Mouse (Mus musculus): ENCODE measurements around the gene Chst1. TPM values are rescaled to one million over a fixed set of nuclear protein-coding genes. Genes with fewer than 3 reads are reported as not detected.

Gene Chst1
- polyA plus RNA-seq, 1 experiment from 2014 or later: 8.9 TPM

DNA sequence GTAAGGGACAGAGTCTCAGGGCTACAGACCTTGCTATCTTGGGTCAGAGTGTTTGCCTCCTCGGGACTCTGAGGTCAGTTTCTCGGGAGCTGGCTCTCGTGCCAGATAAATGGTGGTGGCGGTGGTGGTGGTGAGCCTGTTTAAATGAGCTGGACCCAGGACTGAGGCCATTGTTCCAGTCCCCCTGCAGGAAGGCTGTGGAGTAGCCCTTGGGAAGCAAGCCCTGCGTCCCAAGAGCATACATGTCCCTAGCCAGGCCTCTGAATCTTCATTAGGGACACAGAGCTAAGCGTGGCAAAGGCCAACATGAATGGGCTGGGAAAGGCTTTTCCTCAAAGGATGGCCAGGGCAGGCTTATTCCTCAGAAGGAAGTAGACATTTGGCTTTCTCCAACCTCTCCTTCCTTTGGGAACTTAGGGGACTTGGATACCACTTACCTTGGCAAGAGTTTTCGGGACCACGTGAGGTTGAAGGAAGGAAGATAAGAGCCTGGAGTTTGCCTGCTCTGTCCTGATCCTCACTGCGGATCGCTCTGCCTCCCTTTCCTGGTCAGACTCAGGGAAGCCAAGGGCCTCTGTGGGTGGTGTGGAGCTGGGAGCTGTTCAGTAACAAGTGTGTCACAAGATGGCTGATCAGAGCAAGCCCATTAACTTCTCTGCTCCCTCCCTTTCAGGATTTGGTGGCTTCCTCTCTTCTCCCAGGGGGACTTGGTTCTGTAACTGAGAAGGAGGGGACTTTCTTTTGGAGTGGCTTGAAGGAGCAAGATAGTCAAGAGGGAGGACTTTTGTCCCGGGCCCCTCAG lies 4.4 kb upstream of the Chst1 start:
- 68% methylated on average over 11 of the region's 11 CpGs for WGBS
- no peak overlapping the region for H3K4me2 ChIP-seq (replicated peaks; ENCODE audit: low read depth, low read length)
- H3K9ac ChIP-seq (replicated peaks; ENCODE audit: low read length): no peak overlapping the region
- 0 out of 2 replicates have a peak, but pooled peaks cover 7% of the 10 kb centered on the region for H3K27me3 ChIP-seq (ENCODE audit: insufficient read depth, low read length)
- no peaks in the 10 kb centered on the region for H3K36me3 ChIP-seq (ENCODE audit: insufficient read depth, low read length)
- H3K4me1 ChIP-seq (ENCODE audit: insufficient read depth, low read length): no peaks in the 10 kb centered on the region
- H3K4me3 ChIP-seq (ENCODE audit: low read length): no peak overlapping the region
- H3K27ac ChIP-seq (ENCODE audit: low read length): no peak overlapping the region
- no peak for ATAC-seq (ENCODE audit: low FRiP score, low TSS enrichment)
- H3K9me3 ChIP-seq (ENCODE audit: low read length): no peaks in the 10 kb centered on the region

DNA sequence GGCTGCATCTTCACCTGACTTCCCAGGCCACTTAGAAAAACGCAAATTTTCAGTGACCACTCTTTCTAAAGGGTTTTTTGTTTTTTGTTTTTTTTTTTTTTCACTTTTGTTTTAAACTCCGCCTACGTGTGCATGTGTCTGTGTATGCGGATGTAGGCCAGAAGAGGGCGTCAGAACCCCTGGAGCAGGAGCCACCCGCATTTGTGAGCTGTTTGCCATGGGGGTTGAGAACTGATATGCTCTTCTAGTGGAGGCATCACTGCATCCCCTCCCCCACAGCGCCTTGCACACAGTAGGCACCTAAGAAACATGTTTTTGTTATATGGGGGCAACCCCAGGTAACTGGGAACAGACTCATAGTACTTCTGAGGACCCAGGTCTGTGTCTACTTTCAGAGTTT lies 2.2 kb upstream of the Chst1 start:
- no peak overlapping the region for H3K9ac ChIP-seq (replicated peaks; ENCODE audit: low read length)
- no peaks in the 10 kb centered on the region for H3K9me3 ChIP-seq (ENCODE audit: low read length)
- no peak for ATAC-seq (ENCODE audit: low FRiP score, low TSS enrichment)
- WGBS: 25% methylated on average over 7 of the region's 7 CpGs
- no peak overlapping the region for H3K27ac ChIP-seq (ENCODE audit: low read length)
- H3K4me3 ChIP-seq (ENCODE audit: low read length): no peak overlapping the region
- no peak overlapping the region for H3K4me2 ChIP-seq (replicated peaks; ENCODE audit: low read depth, low read length)
- H3K27me3 ChIP-seq (ENCODE audit: insufficient read depth, low read length): 0 out of 2 replicates have a peak, but pooled peaks cover 10% of the 10 kb centered on the region
- peaks cover 20% of the 10 kb centered on the region for H3K4me1 ChIP-seq (ENCODE audit: insufficient read depth, low read length)
- H3K36me3 ChIP-seq (ENCODE audit: insufficient read depth, low read length): no peaks in the 10 kb centered on the region

DNA sequence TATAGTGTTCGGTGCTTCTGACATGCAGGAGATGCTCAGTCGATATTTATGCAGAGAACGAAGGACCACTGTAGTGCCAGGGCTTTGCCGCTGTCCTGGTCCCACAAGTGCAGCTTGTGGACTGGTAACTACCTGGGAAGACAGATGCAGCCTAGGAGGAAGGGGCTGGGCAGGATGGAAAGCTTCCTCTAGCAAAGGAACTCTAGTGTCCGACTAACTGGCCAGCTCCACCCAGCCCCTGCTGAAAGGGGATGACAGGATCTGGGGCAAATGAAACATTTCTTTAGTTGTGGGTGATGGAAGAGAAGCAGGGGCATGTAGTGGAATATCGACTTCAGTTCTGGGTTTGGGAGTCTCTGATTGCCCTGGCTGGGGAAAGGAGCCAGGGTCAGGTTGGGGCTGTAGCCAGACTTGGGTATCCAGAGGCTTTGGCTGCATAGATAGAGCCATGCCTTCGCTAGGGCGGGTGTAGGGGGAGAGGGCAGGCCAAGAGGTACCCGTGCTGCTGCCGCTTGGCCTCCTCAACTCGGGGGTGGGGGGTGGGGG lies 493 bp upstream of the Chst1 start:
- Histone ChIP-seq H3K27ac (ENCODE audit: low read length) (no peak overlapping the region), H3K4me3 (ENCODE audit: low read length) (peak overlapping the region; percentile 74), H3K4me2 (replicated peaks; ENCODE audit: low read depth, low read length) (peak overlapping the region; percentile 99), H3K9ac (replicated peaks; ENCODE audit: low read length) (no peak overlapping the region), H3K9me3 (ENCODE audit: low read length) (no peaks in the 10 kb centered on the region), H3K27me3 (ENCODE audit: insufficient read depth, low read length) (0 out of 2 replicates have a peak, but pooled peaks cover 11% of the 10 kb centered on the region), H3K36me3 (ENCODE audit: insufficient read depth, low read length) (no peaks in the 10 kb centered on the region), H3K4me1 (ENCODE audit: insufficient read depth, low read length) (peaks cover 36% of the 10 kb centered on the region)
- WGBS: 37% methylated on average over 8 of the region's 11 CpGs
- ATAC-seq (ENCODE audit: low FRiP score, low TSS enrichment): peak; percentile 40

DNA sequence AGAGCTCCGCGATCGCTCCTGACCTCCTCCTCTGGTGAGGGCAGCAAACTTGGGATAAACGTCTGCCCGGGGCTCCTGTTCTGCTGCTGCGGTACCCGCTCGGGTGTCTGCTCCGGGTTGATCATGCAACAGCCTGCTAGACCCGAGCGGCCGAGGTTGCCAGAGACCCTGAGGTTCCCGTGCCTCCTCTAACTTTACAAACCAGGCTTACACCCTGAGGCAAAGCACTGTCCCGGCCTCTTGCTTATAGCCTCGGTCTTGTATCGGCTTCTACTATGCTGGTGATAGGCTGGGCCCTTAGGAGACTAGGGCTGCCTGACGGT lies 802 bp downstream of the Chst1 start:
- peaks cover 41% of the 10 kb centered on the region for H3K4me1 ChIP-seq (ENCODE audit: insufficient read depth, low read length)
- no peak overlapping the region for H3K27ac ChIP-seq (ENCODE audit: low read length)

DNA sequence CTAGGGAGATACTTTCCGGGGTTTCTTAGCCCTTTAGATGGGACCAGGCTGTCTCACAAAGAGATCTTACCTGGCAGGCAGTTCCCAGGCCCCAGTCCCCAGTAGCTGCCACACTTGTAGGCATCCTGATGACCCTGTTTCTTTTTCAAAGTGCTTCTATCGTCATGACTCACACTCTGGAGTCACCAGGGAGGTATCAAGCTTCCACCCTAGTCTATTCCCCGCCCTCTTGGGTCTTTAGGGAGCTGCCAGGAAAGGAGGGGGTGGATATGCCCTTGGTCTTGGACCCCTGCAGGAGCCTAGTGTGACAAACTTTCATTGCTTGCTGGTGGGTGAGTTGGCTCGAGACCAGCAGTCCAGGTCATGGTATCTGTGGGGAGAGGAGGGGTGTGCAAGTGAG lies 1.7 kb downstream of the Chst1 start:
- Histone ChIP-seq H3K36me3 (ENCODE audit: insufficient read depth, low read length) (no peaks in the 10 kb centered on the region), H3K9me3 (ENCODE audit: low read length) (no peaks in the 10 kb centered on the region), H3K4me2 (replicated peaks; ENCODE audit: low read depth, low read length) (peak overlapping the region; percentile 99; the same call in 1 of the 2 replicates), H3K9ac (replicated peaks; ENCODE audit: low read length) (no peak overlapping the region), H3K4me3 (ENCODE audit: low read length) (no peak overlapping the region), H3K4me1 (ENCODE audit: insufficient read depth, low read length) (peaks cover 41% of the 10 kb centered on the region), H3K27me3 (ENCODE audit: insufficient read depth, low read length) (0 out of 2 replicates have a peak, but pooled peaks cover 11% of the 10 kb centered on the region), H3K27ac (ENCODE audit: low read length) (no peak overlapping the region)
- no peak for ATAC-seq (ENCODE audit: low FRiP score, low TSS enrichment)
- 56% methylated on average over 4 of the region's 4 CpGs for WGBS

More for the DNA sequence above, 802 bp downstream of the Chst1 start:
- H3K9me3 ChIP-seq (ENCODE audit: low read length): no peaks in the 10 kb centered on the region
- peak overlapping the region; percentile 99 for H3K4me2 ChIP-seq (replicated peaks; ENCODE audit: low read depth, low read length)
- H3K27me3 ChIP-seq (ENCODE audit: insufficient read depth, low read length): 0 out of 2 replicates have a peak, but pooled peaks cover 11% of the 10 kb centered on the region
- under 1% methylated on average over 17 of the region's 17 CpGs for WGBS
- peak overlapping the region; percentile 74 for H3K4me3 ChIP-seq (ENCODE audit: low read length)
- H3K9ac ChIP-seq (replicated peaks; ENCODE audit: low read length): peak overlapping the region; percentile 74
- ATAC-seq (ENCODE audit: low FRiP score, low TSS enrichment): peak; percentile 8
- no peaks in the 10 kb centered on the region for H3K36me3 ChIP-seq (ENCODE audit: insufficient read depth, low read length)

DNA sequence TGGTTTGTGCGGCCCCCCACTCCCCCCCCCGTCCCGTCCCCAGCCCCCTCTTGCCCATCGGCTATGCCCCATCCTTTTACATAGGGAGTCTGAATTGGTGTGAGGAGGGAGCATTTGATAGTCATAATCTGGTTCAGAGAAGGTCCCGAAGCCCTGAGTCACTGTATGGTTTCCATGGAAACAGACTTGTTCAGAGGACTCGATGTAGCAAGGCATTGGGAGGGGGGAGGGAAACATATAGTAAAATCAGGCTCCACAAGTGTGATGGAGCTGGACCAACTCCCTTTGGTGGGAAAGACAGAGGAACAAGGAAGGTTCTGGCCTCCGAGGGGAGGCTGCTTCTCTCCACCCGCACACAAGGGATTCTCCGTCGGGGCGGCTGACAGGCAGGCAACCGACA lies 2.6 kb downstream of the Chst1 start:
- Histone ChIP-seq H3K36me3 (ENCODE audit: insufficient read depth, low read length) (no peaks in the 10 kb centered on the region), H3K27me3 (ENCODE audit: insufficient read depth, low read length) (0 out of 2 replicates have a peak, but pooled peaks cover 11% of the 10 kb centered on the region), H3K4me2 (replicated peaks; ENCODE audit: low read depth, low read length) (no peak overlapping the region), H3K4me3 (ENCODE audit: low read length) (no peak overlapping the region), H3K27ac (ENCODE audit: low read length) (no peak overlapping the region), H3K9ac (replicated peaks; ENCODE audit: low read length) (no peak overlapping the region), H3K4me1 (ENCODE audit: insufficient read depth, low read length) (peaks cover 41% of the 10 kb centered on the region), H3K9me3 (ENCODE audit: low read length) (no peaks in the 10 kb centered on the region)
- WGBS: 29% methylated on average over 12 of the region's 12 CpGs
- no peak for ATAC-seq (ENCODE audit: low FRiP score, low TSS enrichment)

DNA sequence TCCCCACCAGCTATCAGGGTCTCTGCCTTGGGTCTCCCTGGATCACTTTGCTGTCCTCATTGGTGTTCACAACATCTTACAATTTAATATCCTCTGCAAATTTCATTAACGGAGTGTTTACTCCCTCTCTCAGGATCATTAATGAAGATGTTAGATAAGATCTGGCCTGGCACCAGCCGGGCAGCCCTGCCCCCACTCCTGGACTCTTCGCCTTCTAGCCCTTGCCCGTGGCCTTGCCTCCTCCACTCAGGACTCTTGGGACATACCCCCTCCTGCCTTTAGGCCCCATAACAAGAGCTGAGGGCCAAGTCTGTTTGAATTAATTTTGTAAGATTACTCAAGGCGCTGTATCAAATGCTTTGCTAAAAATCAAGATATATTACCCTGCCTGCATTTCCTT lies 4.1 kb downstream of the Chst1 start:
- Histone ChIP-seq H3K9ac (replicated peaks; ENCODE audit: low read length) (no peak overlapping the region), H3K27ac (ENCODE audit: low read length) (peak overlapping the region; percentile 44; the same call in 1 of the 2 replicates), H3K36me3 (ENCODE audit: insufficient read depth, low read length) (no peaks in the 10 kb centered on the region), H3K4me3 (ENCODE audit: low read length) (no peak overlapping the region), H3K4me1 (ENCODE audit: insufficient read depth, low read length) (peaks cover 41% of the 10 kb centered on the region), H3K27me3 (ENCODE audit: insufficient read depth, low read length) (0 out of 2 replicates have a peak, but pooled peaks cover 5% of the 10 kb centered on the region), H3K4me2 (replicated peaks; ENCODE audit: low read depth, low read length) (no peak overlapping the region), H3K9me3 (ENCODE audit: low read length) (no peaks in the 10 kb centered on the region)
- no peak for ATAC-seq (ENCODE audit: low FRiP score, low TSS enrichment)
- 34% methylated on average over 5 of the region's 5 CpGs for WGBS

DNA sequence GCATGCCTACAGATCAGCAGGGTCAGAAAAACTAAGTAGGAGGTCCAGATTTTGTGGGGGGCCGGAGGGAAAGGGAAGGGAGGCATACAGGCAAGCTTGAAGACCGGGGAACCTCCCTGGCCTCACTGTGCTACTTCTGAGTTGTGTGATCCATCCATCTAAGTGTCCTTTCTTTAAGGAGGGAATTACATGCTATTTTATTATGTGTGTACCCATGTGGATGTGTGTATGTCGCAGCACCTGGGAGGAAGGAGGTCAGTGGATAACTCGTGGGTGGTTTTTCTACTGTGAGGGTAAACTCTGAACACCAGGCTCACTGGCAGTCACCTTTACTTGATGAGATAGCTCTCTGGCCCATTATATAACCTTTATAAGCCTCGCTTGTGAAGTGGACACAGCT lies 5.1 kb downstream of the Chst1 start:
- 0 out of 2 replicates have a peak, but pooled peaks cover 3% of the 10 kb centered on the region for H3K27me3 ChIP-seq (ENCODE audit: insufficient read depth, low read length)
- no peak overlapping the region for H3K9ac ChIP-seq (replicated peaks; ENCODE audit: low read length)
- H3K27ac ChIP-seq (ENCODE audit: low read length): no peak overlapping the region
- WGBS: 81% methylated on average over 5 of the region's 5 CpGs
- peaks cover 41% of the 10 kb centered on the region for H3K4me1 ChIP-seq (ENCODE audit: insufficient read depth, low read length)
- no peaks in the 10 kb centered on the region for H3K9me3 ChIP-seq (ENCODE audit: low read length)
- ATAC-seq (ENCODE audit: low FRiP score, low TSS enrichment): no peak
- no peak overlapping the region for H3K4me2 ChIP-seq (replicated peaks; ENCODE audit: low read depth, low read length)
- H3K36me3 ChIP-seq (ENCODE audit: insufficient read depth, low read length): no peaks in the 10 kb centered on the region
- H3K4me3 ChIP-seq (ENCODE audit: low read length): no peak overlapping the region

DNA sequence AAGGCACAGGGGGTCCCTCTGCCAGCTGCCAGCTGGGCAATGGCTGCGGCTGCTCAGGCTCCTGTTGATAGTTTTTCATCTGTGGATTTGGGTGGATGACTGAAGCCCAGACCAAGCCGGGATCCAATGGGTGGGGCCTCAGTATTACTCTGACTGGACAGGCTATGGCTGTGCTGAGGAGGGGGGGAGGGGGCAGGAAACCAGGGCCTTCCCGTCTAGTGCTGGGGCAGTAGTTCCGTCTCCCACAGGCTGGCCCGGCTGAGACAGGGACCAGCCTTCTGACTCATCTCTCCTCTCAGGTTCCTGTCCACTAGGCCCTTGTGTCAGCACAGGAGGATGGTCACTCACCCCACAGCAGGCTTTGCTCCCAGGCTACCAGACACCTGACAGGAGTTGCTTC lies 6.5 kb downstream of the Chst1 start:
- no peak overlapping the region for H3K9ac ChIP-seq (replicated peaks; ENCODE audit: low read length)
- 0 out of 2 replicates have a peak, but pooled peaks cover 3% of the 10 kb centered on the region for H3K27me3 ChIP-seq (ENCODE audit: insufficient read depth, low read length)
- no peak overlapping the region for H3K4me3 ChIP-seq (ENCODE audit: low read length)
- ATAC-seq (ENCODE audit: low FRiP score, low TSS enrichment): peak; percentile 58; the same call in 1 of the 2 replicates
- WGBS: 55% methylated on average over 5 of the region's 5 CpGs
- peaks cover 33% of the 10 kb centered on the region for H3K4me1 ChIP-seq (ENCODE audit: insufficient read depth, low read length)
- H3K36me3 ChIP-seq (ENCODE audit: insufficient read depth, low read length): no peaks in the 10 kb centered on the region
- H3K9me3 ChIP-seq (ENCODE audit: low read length): no peaks in the 10 kb centered on the region
- no peak overlapping the region for H3K4me2 ChIP-seq (replicated peaks; ENCODE audit: low read depth, low read length)
- no peak overlapping the region for H3K27ac ChIP-seq (ENCODE audit: low read length)

DNA sequence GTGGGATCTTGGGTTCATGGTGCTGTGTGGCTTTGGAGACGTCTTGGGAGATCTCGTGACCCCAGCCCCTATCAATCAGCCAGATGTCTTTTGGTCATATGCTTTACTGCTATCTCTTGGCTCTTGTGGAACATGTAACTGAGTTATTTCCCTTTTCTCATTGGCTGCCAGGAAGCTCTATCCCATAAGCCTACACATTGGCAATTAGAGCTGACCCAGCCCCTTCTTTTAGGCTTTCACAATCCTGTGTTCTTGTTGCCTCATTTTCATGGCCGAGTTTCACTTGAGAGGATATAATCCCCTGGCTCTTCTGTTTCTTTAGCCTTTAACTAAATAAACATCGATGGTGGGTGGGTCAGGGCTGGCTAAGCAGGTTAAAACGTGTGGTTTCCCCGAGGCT lies 7.6 kb downstream of the Chst1 start:
- 60% methylated on average over 6 of the region's 6 CpGs for WGBS

More for the DNA sequence above, 7.6 kb downstream of the Chst1 start:
- no peaks in the 10 kb centered on the region for H3K36me3 ChIP-seq (ENCODE audit: insufficient read depth, low read length)
- H3K4me1 ChIP-seq (ENCODE audit: insufficient read depth, low read length): peaks cover 22% of the 10 kb centered on the region
- H3K9me3 ChIP-seq (ENCODE audit: low read length): no peaks in the 10 kb centered on the region
- no peak overlapping the region for H3K27ac ChIP-seq (ENCODE audit: low read length)
- H3K4me2 ChIP-seq (replicated peaks; ENCODE audit: low read depth, low read length): no peak overlapping the region
- H3K4me3 ChIP-seq (ENCODE audit: low read length): no peak overlapping the region
- H3K27me3 ChIP-seq (ENCODE audit: insufficient read depth, low read length): 0 out of 2 replicates have a peak, but pooled peaks cover 2% of the 10 kb centered on the region
- no peak overlapping the region for H3K9ac ChIP-seq (replicated peaks; ENCODE audit: low read length)
- ATAC-seq (ENCODE audit: low FRiP score, low TSS enrichment): no peak
